Mouse (Mus musculus): ENCODE measurements around the gene Cd52. TPM values are rescaled to one million over a fixed set of nuclear protein-coding genes. Genes with fewer than 3 reads are reported as not detected.
A peak's percentile ranks its signal among the peaks of the same experiment; 100 is the strongest.

Gene Cd52
- polyA plus RNA-seq, 1 experiment from 2014 or later, result 13.1 TPM

- H3K27ac ChIP-seq (ENCODE audit: low read depth), result no peak within 1 kb of the TSS
- WGBS, result 16% methylated on average over 34 of the region's 34 CpGs
- no peaks in the 10 kb centered on the region for H3K4me1 ChIP-seq (ENCODE audit: insufficient read depth)
- peak within 1 kb of the TSS; percentile 65 for H3K4me3 ChIP-seq (ENCODE audit: low read depth, low read length)
- H3K4me2 ChIP-seq, result peak within 1 kb of the TSS; percentile 72
- TF ChIP-seq CTCF (IDR thresholded peaks at IDR 0.05; ENCODE audit: low read depth), result no peak
- H3K9ac ChIP-seq, result peak within 1 kb of the TSS; percentile 60
- peak; percentile 98 for ATAC-seq (ENCODE audit: insufficient read depth)
- H3K36me3 ChIP-seq (ENCODE audit: insufficient read depth), result no peaks in the 10 kb centered on the region
- no peaks in the 10 kb centered on the region for H3K9me3 ChIP-seq (ENCODE audit: low read depth, low read length)
- H3K27me3 ChIP-seq (ENCODE audit: insufficient read depth, low read length), result no peaks in the 10 kb centered on the region
- DNase-seq, result peak; percentile 94
Observed at GRCm38 (mm10) chr4:134101979-134102741, 7.3 kb upstream of the Cd52 start, which contains the start of gene Ubxn11. Ubxn11 (plus strand) TSS chr4:134102570.

GRCm38 (mm10) chr4:134100245-134100644 lies 5.4 kb upstream of the Cd52 start:
- ATAC-seq (ENCODE audit: insufficient read depth) (no peak), DNase-seq (no peak)
- no peak overlapping the region for H3K9ac ChIP-seq
- no peaks in the 10 kb centered on the region for H3K27me3 ChIP-seq (ENCODE audit: insufficient read depth, low read length)
- 72% methylated on average over 4 of the region's 4 CpGs for WGBS
- no peak for TF ChIP-seq CTCF (IDR thresholded peaks at IDR 0.05; ENCODE audit: low read depth)
- no peaks in the 10 kb centered on the region for H3K9me3 ChIP-seq (ENCODE audit: low read depth, low read length)
- no peak overlapping the region for H3K4me2 ChIP-seq
- H3K4me3 ChIP-seq (ENCODE audit: low read depth, low read length), result no peak overlapping the region
- no peaks in the 10 kb centered on the region for H3K4me1 ChIP-seq (ENCODE audit: insufficient read depth)
- no peak overlapping the region for H3K27ac ChIP-seq (ENCODE audit: low read depth)
- no peaks in the 10 kb centered on the region for H3K36me3 ChIP-seq (ENCODE audit: insufficient read depth)

- H3K9me3 ChIP-seq (ENCODE audit: low read depth, low read length), result no peaks in the 10 kb centered on the region
- no peak overlapping the region for H3K9ac ChIP-seq
- ATAC-seq (ENCODE audit: insufficient read depth), result no peak
- WGBS, result 34% methylated on average over 8 of the region's 8 CpGs
- H3K4me2 ChIP-seq, result no peak overlapping the region
- TF ChIP-seq CTCF (IDR thresholded peaks at IDR 0.05; ENCODE audit: low read depth), result no peak
- peak; percentile 26 for DNase-seq
- H3K27me3 ChIP-seq (ENCODE audit: insufficient read depth, low read length), result no peaks in the 10 kb centered on the region
- no peak overlapping the region for H3K27ac ChIP-seq (ENCODE audit: low read depth)
- no peaks in the 10 kb centered on the region for H3K4me1 ChIP-seq (ENCODE audit: insufficient read depth)
- no peak overlapping the region for H3K4me3 ChIP-seq (ENCODE audit: low read depth, low read length)
- H3K36me3 ChIP-seq (ENCODE audit: insufficient read depth), result no peaks in the 10 kb centered on the region
Observed at GRCm38 (mm10) chr4:134098628-134099027, 3.7 kb upstream of the Cd52 start.

- 64% methylated on average over 5 of the region's 5 CpGs for WGBS
- TF ChIP-seq CTCF (IDR thresholded peaks at IDR 0.05; ENCODE audit: low read depth), result no peak
- Histone ChIP-seq H3K9ac (no peak overlapping the region), H3K4me2 (no peak overlapping the region), H3K9me3 (ENCODE audit: low read depth, low read length) (no peaks in the 10 kb centered on the region), H3K36me3 (ENCODE audit: insufficient read depth) (no peaks in the 10 kb centered on the region), H3K27me3 (ENCODE audit: insufficient read depth, low read length) (no peaks in the 10 kb centered on the region), H3K27ac (ENCODE audit: low read depth) (no peak overlapping the region), H3K4me3 (ENCODE audit: low read depth, low read length) (no peak overlapping the region), H3K4me1 (ENCODE audit: insufficient read depth) (no peaks in the 10 kb centered on the region)
- ATAC-seq (ENCODE audit: insufficient read depth) (no peak), DNase-seq (no peak)
Observed at GRCm38 (mm10) chr4:134097015-134097608, 2.2 kb upstream of the Cd52 start.

GRCm38 (mm10) chr4:134096120-134096519 lies 1.2 kb upstream of the Cd52 start:
- Histone ChIP-seq H3K4me3 (ENCODE audit: low read depth, low read length) (no peak overlapping the region), H3K36me3 (ENCODE audit: insufficient read depth) (no peaks in the 10 kb centered on the region), H3K4me2 (no peak overlapping the region), H3K4me1 (ENCODE audit: insufficient read depth) (no peaks in the 10 kb centered on the region), H3K9me3 (ENCODE audit: low read depth, low read length) (no peaks in the 10 kb centered on the region), H3K9ac (no peak overlapping the region), H3K27me3 (ENCODE audit: insufficient read depth, low read length) (no peaks in the 10 kb centered on the region), H3K27ac (ENCODE audit: low read depth) (no peak overlapping the region)
- 80% methylated on average over 3 of the region's 3 CpGs for WGBS
- no peak for TF ChIP-seq CTCF (IDR thresholded peaks at IDR 0.05; ENCODE audit: low read depth)
- no peak for DNase-seq
- ATAC-seq (ENCODE audit: insufficient read depth), result no peak

- Histone ChIP-seq H3K4me2 (no peak overlapping the region), H3K36me3 (ENCODE audit: insufficient read depth) (no peaks in the 10 kb centered on the region), H3K4me3 (ENCODE audit: low read depth, low read length) (no peak overlapping the region), H3K27me3 (ENCODE audit: insufficient read depth, low read length) (no peaks in the 10 kb centered on the region), H3K4me1 (ENCODE audit: insufficient read depth) (no peaks in the 10 kb centered on the region), H3K27ac (ENCODE audit: low read depth) (no peak overlapping the region), H3K9me3 (ENCODE audit: low read depth, low read length) (no peaks in the 10 kb centered on the region), H3K9ac (no peak overlapping the region)
- 82% methylated on average over 7 of the region's 7 CpGs for whole genome bisulfite sequencing
- no peak for DNase-seq
- no peak for ATAC-seq (ENCODE audit: insufficient read depth)
- TF ChIP-seq CTCF (IDR thresholded peaks at IDR 0.05; ENCODE audit: low read depth), result no peak
Observed at GRCm38 (mm10) chr4:134094004-134094564, 798 bp downstream of the Cd52 start.

Data from lung, embryonic 14.5 days (tissue).